Mouse (Mus musculus) limb, embryonic 14.5 days (tissue): ENCODE data around the gene Gpx5. TPM values are rescaled to one million over a fixed set of nuclear protein-coding genes. Genes with fewer than 3 reads are reported as not detected.

ENCODE experiments used
- ATAC-seq: fragments of 200-750 bp; cut with Nextera tagmentation; 2 replicates; pipeline ENCODE4 v1.8.0; 2017; ENCODE audit warnings: low read depth, moderate number of reproducible peaks, moderate TSS enrichment; ENCODE audit not compliant: low FRiP score
- DNase-seq: peaks from one replicate; pipeline ENCODE4 v3.0.0-alpha.2; 2015; ENCODE audit warnings: low spot score
- H3K27ac ChIP-seq: fragments of 300-500 bp; sonication (generic); replicated peaks from 2 replicates; pipeline ENCODE4 v1.5.1; 2014; ENCODE audit warnings: low read depth, mild to moderate bottlenecking, low read length, moderate library complexity, mixed read lengths
- H3K27me3 ChIP-seq: fragments of 300-500 bp; sonication (generic); 2 replicates; pipeline ENCODE4 v1.6.1; 2014; ENCODE audit warnings: low read length, mixed read lengths; ENCODE audit not compliant: control insufficient read depth, insufficient read depth
- H3K36me3 ChIP-seq: fragments of 300-500 bp; sonication (generic); 2 replicates; pipeline ENCODE4 v1.6.1; 2014; ENCODE audit warnings: mild to moderate bottlenecking, low read length, moderate library complexity, mixed read lengths; ENCODE audit not compliant: control insufficient read depth, insufficient read depth
- H3K4me1 ChIP-seq: fragments of 300-500 bp; sonication (generic); 2 replicates; pipeline ENCODE4 v1.6.1; 2014; ENCODE audit warnings: antibody characterized with exemption, low read length, mixed read lengths; ENCODE audit not compliant: control insufficient read depth, insufficient read depth
- H3K4me2 ChIP-seq: fragments of 300-500 bp; sonication (generic); replicated peaks from 2 replicates; pipeline ENCODE4 v1.6.1; 2014; ENCODE audit warnings: low read depth, mild to moderate bottlenecking, low read length, moderate library complexity; ENCODE audit not compliant: severe bottlenecking
- H3K4me3 ChIP-seq: fragments of 300-500 bp; sonication (generic); replicated peaks from 2 replicates; pipeline ENCODE4 v1.5.1; 2014; ENCODE audit warnings: low read length
- H3K9ac ChIP-seq: fragments of 300-500 bp; sonication (generic); 2 replicates; pipeline ENCODE4 v1.6.1; 2014; ENCODE audit warnings: mild to moderate bottlenecking, low read depth, low read length, moderate library complexity; ENCODE audit not compliant: severe bottlenecking
- H3K9me3 ChIP-seq: fragments of 300-500 bp; sonication (generic); 2 replicates; pipeline ENCODE4 v1.6.1; 2016; ENCODE audit warnings: low read length; ENCODE audit not compliant: control insufficient read depth
- POLR2A ChIP-seq: fragments of 200-500 bp; IDR thresholded peaks from 2 replicates; pipeline ENCODE4 v1.8.0; 2012; ENCODE audit warnings: inconsistent platforms, mild to moderate bottlenecking, moderate library complexity, borderline replicate concordance; ENCODE audit not compliant: insufficient read depth, insufficient read length; ENCODE audit errors: extremely low read depth
- WGBS: fragments of 180-500 bp; shearing (Covaris S2); extraction: QIAGEN DNeasy Blood & Tissue Kit; methylation state at CpG from one replicate; pipeline ENCODE4 v1.1.7; 2014; 5-methylcytosine and 5-hydroxymethylcytosine counted together
- polyA plus RNA-seq, 2 experiments: library from polyadenylated mRNA; depleted of rRNA in 1 of 2; stranded (reverse) in 1 of 2; unstranded in 1 of 2; fragments of >200 nt; fragmentation: Nextera tagmentation in 1 of 2; extraction: Ambion mirVana in 1 of 2; gene quantifications; 2 replicates each; pipeline versions ENCODE4 v1.2.1 to v1.2.3; 2012 to 2014

Gene Gpx5
- polyA plus RNA-seq, 2 experiments = 0.05 TPM; not detected in 1

GRCm38 (mm10) chr13:21267541-21267940, 25.0 kb downstream of the Gpx5 start:
- TF ChIP-seq POLR2A = no peak
- Histone ChIP-seq H3K27me3 (no peaks in the 10 kb centered on the region), H3K9me3 (no peaks in the 10 kb centered on the region), H3K4me1 (no peaks in the 10 kb centered on the region), H3K4me3 (no peak overlapping the region), H3K9ac (no peak overlapping the region), H3K36me3 (no peaks in the 10 kb centered on the region), H3K27ac (no peak overlapping the region), H3K4me2 (no peak overlapping the region)
- DNase-seq = peak; percentile 22
- WGBS = 20% methylated on average over 4 of the region's 4 CpGs
- no peak for ATAC-seq

- TF ChIP-seq POLR2A = no peak
- Histone ChIP-seq H3K27me3 (no peaks in the 10 kb centered on the region), H3K4me3 (no peak overlapping the region), H3K9me3 (no peaks in the 10 kb centered on the region), H3K36me3 (no peaks in the 10 kb centered on the region), H3K9ac (no peak overlapping the region), H3K4me1 (no peaks in the 10 kb centered on the region), H3K4me2 (no peak overlapping the region), H3K27ac (no peak overlapping the region)
- WGBS = 60% methylated on average over 2 of the region's 2 CpGs
- DNase-seq (no peak), ATAC-seq (no peak)
Observed at GRCm38 (mm10) chr13:21265736-21266135, 26.8 kb downstream of the Gpx5 start.

GRCm38 (mm10) chr13:21264366-21264765, 28.2 kb downstream of the Gpx5 start:
- peak overlapping the region; percentile 32 for H3K4me3 ChIP-seq
- peak overlapping the region; percentile 25 for H3K4me2 ChIP-seq
- H3K9ac ChIP-seq = peak overlapping the region; percentile 28; the same call in 1 of the 2 replicates
- H3K27me3 ChIP-seq = peaks cover 9% of the 10 kb centered on the region; the same call in 1 of the 2 replicates
- no peak for TF ChIP-seq POLR2A
- no peaks in the 10 kb centered on the region for H3K36me3 ChIP-seq
- 2% methylated on average over 11 of the region's 11 CpGs for WGBS
- peak; percentile 75 for DNase-seq
- no peak overlapping the region for H3K27ac ChIP-seq
- 0 out of 2 replicates have a peak, but pooled peaks cover 7% of the 10 kb centered on the region for H3K4me1 ChIP-seq
- no peaks in the 10 kb centered on the region for H3K9me3 ChIP-seq
- no peak for ATAC-seq

- peak; percentile 5 for DNase-seq
- Histone ChIP-seq H3K9me3 (no peaks in the 10 kb centered on the region), H3K27ac (no peak overlapping the region), H3K4me1 (0 out of 2 replicates have a peak, but pooled peaks cover 7% of the 10 kb centered on the region), H3K36me3 (no peaks in the 10 kb centered on the region), H3K4me3 (peak overlapping the region; percentile 32), H3K9ac (peak overlapping the region; percentile 28; the same call in 1 of the 2 replicates), H3K4me2 (peak overlapping the region; percentile 25), H3K27me3 (peaks cover 9% of the 10 kb centered on the region; the same call in 1 of the 2 replicates)
- no peak for ATAC-seq
- 3% methylated on average over 11 of the region's 11 CpGs for WGBS
- TF ChIP-seq POLR2A = no peak
Observed at GRCm38 (mm10) chr13:21263910-21264309, 28.6 kb downstream of the Gpx5 start.

- ATAC-seq (no peak), DNase-seq (no peak)
- WGBS = 64% methylated on average over 4 of the region's 4 CpGs
- peaks cover 9% of the 10 kb centered on the region; the same call in 1 of the 2 replicates for H3K27me3 ChIP-seq
- H3K4me2 ChIP-seq = no peak overlapping the region
- 0 out of 2 replicates have a peak, but pooled peaks cover 7% of the 10 kb centered on the region for H3K4me1 ChIP-seq
- no peaks in the 10 kb centered on the region for H3K36me3 ChIP-seq
- no peak overlapping the region for H3K9ac ChIP-seq
- H3K9me3 ChIP-seq = no peaks in the 10 kb centered on the region
- no peak overlapping the region for H3K4me3 ChIP-seq
- no peak overlapping the region for H3K27ac ChIP-seq
- no peak for TF ChIP-seq POLR2A
Observed at GRCm38 (mm10) chr13:21262787-21263461, 29.6 kb downstream of the Gpx5 start.
